Mouse (Mus musculus) heart, postnatal 0 days (tissue): ENCODE measurements at regions not wholly inside any gene's neighbourhood (a gene's known extent, or its start where the extent isn't known, plus 50 kb on each side); places are given as distances from the start of the nearest gene placed in this dataset.

Experiments used
- ATAC-seq: fragments of 200-750 bp; cut with Nextera tagmentation; 2 replicates; pipeline ENCODE4 v1.8.0; 2017; ENCODE audit warnings: low read depth, moderate number of reproducible peaks, moderate library complexity; ENCODE audit not compliant: insufficient read depth
- DNase-seq: peaks from one replicate; pipeline ENCODE4 v3.0.0-alpha.2; 2016; ENCODE audit warnings: low spot score
- H3K27ac ChIP-seq: fragments of 300-500 bp; sonication (generic); 2 replicates; pipeline ENCODE4 v1.5.1; 2014; ENCODE audit warnings: low read depth, mild to moderate bottlenecking
- H3K27me3 ChIP-seq: fragments of 300-500 bp; sonication (generic); 2 replicates; pipeline ENCODE4 v1.6.1; 2014; ENCODE audit warnings: low read length, mixed read lengths; ENCODE audit not compliant: control insufficient read depth, insufficient read depth
- H3K36me3 ChIP-seq: fragments of 300-500 bp; sonication (generic); replicated peaks from 2 replicates; pipeline ENCODE4 v1.6.1; 2014; ENCODE audit warnings: low read length, mixed read lengths; ENCODE audit not compliant: control insufficient read depth, insufficient read depth
- H3K4me1 ChIP-seq: fragments of 300-500 bp; sonication (generic); 2 replicates; pipeline ENCODE4 v1.6.1; 2014; ENCODE audit warnings: antibody characterized with exemption; ENCODE audit not compliant: control insufficient read depth, insufficient read depth
- H3K4me2 ChIP-seq: fragments of 300-500 bp; sonication (generic); 2 replicates; pipeline ENCODE4 v1.6.1; 2014; ENCODE audit warnings: low read depth, mild to moderate bottlenecking, low read length, moderate library complexity
- H3K4me3 ChIP-seq: fragments of 300-500 bp; sonication (generic); 2 replicates; pipeline ENCODE4 v1.5.1; 2014; ENCODE audit warnings: low read depth, low read length
- H3K9ac ChIP-seq: fragments of 300-500 bp; sonication (generic); replicated peaks from 2 replicates; pipeline ENCODE4 v1.6.1; 2014; ENCODE audit warnings: low read depth, low read length, mixed read lengths
- H3K9me3 ChIP-seq: fragments of 300-500 bp; sonication (generic); replicated peaks from 2 replicates; pipeline ENCODE4 v1.6.1; 2016; ENCODE audit warnings: low read length; ENCODE audit not compliant: control insufficient read depth
- CTCF ChIP-seq: IDR thresholded peaks from 2 replicates; pipeline ENCODE4 v1.5.1; 2016; ENCODE audit warnings: antibody characterized with exemption, control low read depth, low read depth
- EP300 ChIP-seq: IDR thresholded peaks from 2 replicates; pipeline ENCODE4 v1.6.1; 2016; ENCODE audit warnings: antibody characterized with exemption, low read depth
- WGBS: fragments of 180-500 bp; shearing (Covaris S2); extraction: QIAGEN DNeasy Blood & Tissue Kit; methylation state at CpG from one replicate; pipeline ENCODE4 v1.1.7; 2014; 5-methylcytosine and 5-hydroxymethylcytosine counted together

DNA sequence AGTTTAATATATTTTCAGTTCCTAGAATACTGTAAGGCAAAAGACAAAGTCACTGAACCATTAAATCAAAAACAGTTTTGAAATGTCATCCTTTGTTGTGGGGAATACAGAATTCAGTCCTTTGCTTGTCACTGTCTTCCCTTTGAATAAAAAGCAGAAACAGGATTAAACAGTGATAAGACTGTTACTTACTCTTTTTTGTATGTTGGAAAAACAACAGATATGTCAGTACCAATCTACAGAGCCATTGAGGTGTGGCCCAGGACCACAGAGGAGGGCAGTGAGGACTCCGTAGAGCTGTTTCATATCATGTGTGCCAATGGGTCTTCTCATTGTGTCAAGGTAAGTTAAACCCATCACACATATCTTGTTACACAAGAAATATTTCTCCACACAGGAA lies 55.6 kb upstream of the Mbnl1 start:
- no peak overlapping the region for H3K9ac ChIP-seq
- H3K4me1 ChIP-seq = no peaks in the 10 kb centered on the region
- no peak overlapping the region for H3K4me2 ChIP-seq
- no peak overlapping the region for H3K4me3 ChIP-seq
- H3K27me3 ChIP-seq = no peaks in the 10 kb centered on the region
- no peak for DNase-seq
- ATAC-seq = no peak
- no peak overlapping the region for H3K27ac ChIP-seq
- TF ChIP-seq CTCF (no peak), EP300 (no peak)
- WGBS = 83% methylated on average over 1 of the region's 1 CpGs
- H3K36me3 ChIP-seq = no peaks in the 10 kb centered on the region
- no peaks in the 10 kb centered on the region for H3K9me3 ChIP-seq

DNA sequence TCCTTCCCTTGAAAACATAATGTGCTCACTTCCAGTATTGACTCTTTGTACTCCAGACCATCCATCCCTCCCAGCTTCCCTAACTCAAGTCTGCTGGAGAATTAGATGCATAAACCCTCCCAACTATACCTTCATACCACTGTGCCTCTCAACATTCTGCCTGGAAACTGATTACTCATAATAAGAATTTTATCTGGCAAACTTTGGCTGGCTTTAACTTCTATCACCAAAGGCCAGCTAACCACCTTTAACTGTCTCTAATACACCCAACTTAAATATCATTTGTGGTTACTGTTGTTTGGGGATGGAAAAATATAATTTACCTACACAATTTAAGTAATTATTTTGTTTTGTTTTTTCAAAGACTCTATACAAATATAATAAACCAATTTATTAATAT lies 54.0 kb upstream of the Mbnl1 start:
- no peaks in the 10 kb centered on the region for H3K36me3 ChIP-seq
- TF ChIP-seq EP300 = no peak
- TF ChIP-seq CTCF = no peak
- ATAC-seq = no peak
- no peak overlapping the region for H3K4me2 ChIP-seq
- H3K4me3 ChIP-seq = no peak overlapping the region
- H3K9me3 ChIP-seq = no peaks in the 10 kb centered on the region
- H3K27me3 ChIP-seq = no peaks in the 10 kb centered on the region
- H3K27ac ChIP-seq = no peak overlapping the region
- H3K9ac ChIP-seq = no peak overlapping the region
- no peaks in the 10 kb centered on the region for H3K4me1 ChIP-seq
- no peak for DNase-seq

DNA sequence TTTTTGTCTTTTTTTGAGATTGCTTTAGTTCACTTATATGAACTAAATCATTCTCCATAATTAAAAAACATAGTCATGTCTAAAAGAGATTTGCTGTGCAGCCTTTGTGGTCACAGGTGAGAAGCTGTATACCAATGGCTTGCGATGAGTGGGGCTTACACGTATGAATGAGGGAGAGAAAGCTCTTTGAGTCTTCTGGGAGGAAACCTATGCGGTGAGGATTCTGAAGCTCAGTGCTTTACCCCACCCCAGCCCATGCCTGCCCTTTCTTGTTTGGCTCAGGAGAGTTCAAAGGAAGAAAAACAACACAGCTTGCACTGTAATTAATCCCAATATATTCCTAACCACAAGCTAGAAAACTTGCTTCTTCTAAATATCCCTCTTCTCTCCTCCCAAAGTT lies 53.4 kb upstream of the Mbnl1 start:
- H3K4me2 ChIP-seq = no peak overlapping the region
- TF ChIP-seq EP300 (no peak), CTCF (no peak)
- H3K9ac ChIP-seq = no peak overlapping the region
- H3K36me3 ChIP-seq = no peaks in the 10 kb centered on the region
- H3K4me3 ChIP-seq = no peak overlapping the region
- H3K27ac ChIP-seq = no peak overlapping the region
- 88% methylated on average over 3 of the region's 3 CpGs for WGBS
- ATAC-seq (no peak), DNase-seq (no peak)
- 0 out of 2 replicates have a peak, but pooled peaks cover 5% of the 10 kb centered on the region for H3K4me1 ChIP-seq
- H3K27me3 ChIP-seq = no peaks in the 10 kb centered on the region
- H3K9me3 ChIP-seq = no peaks in the 10 kb centered on the region
